Mouse (Mus musculus): ENCODE results near the gene Ube2d3.

Ube2d3 gene

GRCm38 (mm10) chr3:135437758-135438495 is at the start of gene Ube2d3:
TSS of gene Ube2d3 (plus strand) at chr3:135438149.
- DNase-seq: peak; percentile 99

GRCm38 (mm10) chr3:135393186-135393585 is 44.8 kb upstream of the Ube2d3 start:
- no peak for DNase-seq

- DNase-seq: no peak
Observed at GRCm38 (mm10) chr3:135395085-135395484, 42.9 kb upstream of the Ube2d3 start.

GRCm38 (mm10) chr3:135396081-135396480 is 41.9 kb upstream of the Ube2d3 start:
- DNase-seq: no peak

- DNase-seq: no peak
Observed at GRCm38 (mm10) chr3:135397112-135397511, 40.8 kb upstream of the Ube2d3 start.

- peak; percentile 74 for DNase-seq
Observed at GRCm38 (mm10) chr3:135402201-135402658, 35.7 kb upstream of the Ube2d3 start.

GRCm38 (mm10) chr3:135403211-135403610 is 34.7 kb upstream of the Ube2d3 start:
- DNase-seq: no peak

- no peak for DNase-seq
Observed at GRCm38 (mm10) chr3:135403856-135404255, 34.1 kb upstream of the Ube2d3 start.

GRCm38 (mm10) chr3:135404599-135404998 is 33.4 kb upstream of the Ube2d3 start:
- no peak for DNase-seq

- no peak for DNase-seq
Observed at GRCm38 (mm10) chr3:135407351-135407750, 30.6 kb upstream of the Ube2d3 start.

- DNase-seq: no peak
Observed at GRCm38 (mm10) chr3:135409219-135409618, 28.7 kb upstream of the Ube2d3 start.

- no peak for DNase-seq
Observed at GRCm38 (mm10) chr3:135411056-135411455, 26.9 kb upstream of the Ube2d3 start.

GRCm38 (mm10) chr3:135411824-135412223 is 26.1 kb upstream of the Ube2d3 start:
- no peak for DNase-seq

GRCm38 (mm10) chr3:135417245-135417644 is 20.7 kb upstream of the Ube2d3 start:
- DNase-seq: no peak

GRCm38 (mm10) chr3:135417799-135418198 is 20.1 kb upstream of the Ube2d3 start:
- DNase-seq: no peak

- DNase-seq: no peak
Observed at GRCm38 (mm10) chr3:135420542-135421309, 17.2 kb upstream of the Ube2d3 start.

GRCm38 (mm10) chr3:135421310-135421594 is 16.7 kb upstream of the Ube2d3 start:
- DNase-seq: no peak

GRCm38 (mm10) chr3:135422232-135422855 is 15.6 kb upstream of the Ube2d3 start:
- no peak for DNase-seq

GRCm38 (mm10) chr3:135422856-135423607 is 14.9 kb upstream of the Ube2d3 start:
- DNase-seq: peak; percentile 90

GRCm38 (mm10) chr3:135423608-135424212 is 14.2 kb upstream of the Ube2d3 start, which contains the start of gene Cisd2:
TSS of gene Cisd2 (minus strand) at chr3:135423925.
- no peak for DNase-seq

- no peak for DNase-seq
Observed at GRCm38 (mm10) chr3:135436901-135437616, 890 bp upstream of the Ube2d3 start.

GRCm38 (mm10) chr3:135438531-135438912 is 573 bp downstream of the Ube2d3 start:
- DNase-seq: peak; percentile 95

Data from right cerebral cortex, postnatal 25 days (tissue).